Mouse (Mus musculus): Measurements from ENCODE around the gene Stk11.
"Not testable (repeated sequence)": the region's sequence is repeated elsewhere in the genome, so short reads cannot be mapped to it uniquely, and the experiment has no call there.

Gene Stk11

DNA sequence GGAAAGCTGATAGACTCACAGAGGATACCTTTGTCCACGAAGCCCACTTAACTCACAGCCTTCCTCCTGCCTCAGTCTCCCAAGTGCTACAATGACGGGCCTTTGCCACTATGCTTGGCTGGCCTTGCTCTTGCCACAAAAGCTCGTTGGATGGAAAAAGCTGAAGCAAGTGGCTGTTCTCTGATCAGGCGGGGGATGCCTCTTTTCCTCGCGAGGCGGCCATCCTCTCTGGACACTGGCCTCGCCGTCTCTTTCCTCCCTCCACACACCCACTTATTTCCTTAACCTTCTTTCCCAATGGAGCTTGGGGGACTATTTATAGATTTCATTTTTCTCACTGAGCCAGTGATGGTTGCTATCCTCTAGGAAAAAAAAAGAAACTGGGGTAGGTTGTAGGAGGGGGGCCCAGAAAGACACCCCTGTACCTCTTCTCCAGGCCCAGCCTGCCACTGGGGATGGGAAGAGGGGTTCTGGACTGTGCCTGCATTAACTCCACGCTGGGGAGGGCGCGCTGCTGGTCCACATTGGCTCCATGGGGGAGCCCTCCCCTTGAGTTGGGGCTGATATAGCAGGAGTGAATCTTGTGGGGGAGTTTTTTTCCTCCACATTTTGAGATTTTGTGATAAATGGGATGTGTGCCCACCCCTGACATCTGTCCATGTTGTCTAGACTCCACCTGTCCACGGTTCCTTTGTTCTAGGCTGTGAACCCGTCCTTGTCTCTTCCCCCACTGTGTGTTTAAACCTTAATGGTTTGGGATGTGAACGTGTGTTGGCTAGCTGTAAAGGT, 41.7 kb downstream of the Stk11 start:
- no peak for DNase-seq (ENCODE audit: low spot score)

GRCm38 (mm10) chr10:80158307-80158986, 42.8 kb downstream of the Stk11 start:
- no peak for DNase-seq (ENCODE audit: low spot score)

- DNase-seq (ENCODE audit: low spot score) = no peak
Observed at GRCm38 (mm10) chr10:80159021-80159560, 43.5 kb downstream of the Stk11 start.

GRCm38 (mm10) chr10:80159561-80160454, 44.2 kb downstream of the Stk11 start:
- peak; percentile 98 for DNase-seq (ENCODE audit: low spot score)

DNA sequence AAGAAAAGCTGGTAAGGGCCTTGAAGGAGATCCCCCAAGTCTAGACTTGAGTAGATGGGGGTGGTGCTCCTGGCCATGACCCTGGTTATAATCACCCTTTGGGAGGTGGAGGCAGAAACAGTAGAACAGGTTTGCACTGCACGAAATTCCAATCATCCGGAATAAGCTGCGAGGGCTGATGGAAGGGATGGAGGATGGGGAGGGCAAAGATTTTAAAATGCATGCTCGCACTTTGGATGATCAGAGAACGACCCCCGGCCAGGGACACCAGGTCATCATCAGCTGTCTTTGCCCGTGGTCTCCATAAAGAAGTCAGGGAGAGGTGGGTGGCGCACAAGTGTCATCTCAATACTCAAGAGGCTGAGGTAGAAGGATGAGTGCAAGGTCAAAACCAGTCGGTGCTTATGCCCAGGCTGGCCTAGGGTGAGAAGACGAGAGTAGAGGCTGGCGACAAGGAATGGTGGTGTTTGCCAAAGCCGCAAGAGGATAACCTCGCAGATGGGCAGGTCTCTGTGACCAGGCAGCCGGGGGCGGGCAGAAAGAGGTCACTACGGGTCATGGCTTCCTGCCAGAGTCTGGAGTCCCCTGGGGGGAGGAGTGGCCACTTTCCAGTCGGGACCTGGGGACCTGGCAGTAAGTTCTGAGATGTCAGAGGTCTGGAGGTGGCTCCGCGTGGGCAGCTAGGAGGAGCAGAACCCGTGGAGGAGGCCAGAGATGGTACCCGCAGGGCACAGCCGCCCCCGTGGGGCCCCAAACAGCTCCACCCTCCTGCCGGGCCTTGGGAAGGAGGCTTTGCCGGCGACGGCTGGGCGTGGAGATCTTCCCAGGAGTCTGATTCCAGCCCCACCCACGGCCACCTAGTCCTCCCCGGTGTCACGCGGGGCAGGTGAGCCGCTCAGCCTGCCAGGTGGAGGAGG, 45.1 kb downstream of the Stk11 start:
- DNase-seq (ENCODE audit: low spot score) = peak; percentile 90

DNA sequence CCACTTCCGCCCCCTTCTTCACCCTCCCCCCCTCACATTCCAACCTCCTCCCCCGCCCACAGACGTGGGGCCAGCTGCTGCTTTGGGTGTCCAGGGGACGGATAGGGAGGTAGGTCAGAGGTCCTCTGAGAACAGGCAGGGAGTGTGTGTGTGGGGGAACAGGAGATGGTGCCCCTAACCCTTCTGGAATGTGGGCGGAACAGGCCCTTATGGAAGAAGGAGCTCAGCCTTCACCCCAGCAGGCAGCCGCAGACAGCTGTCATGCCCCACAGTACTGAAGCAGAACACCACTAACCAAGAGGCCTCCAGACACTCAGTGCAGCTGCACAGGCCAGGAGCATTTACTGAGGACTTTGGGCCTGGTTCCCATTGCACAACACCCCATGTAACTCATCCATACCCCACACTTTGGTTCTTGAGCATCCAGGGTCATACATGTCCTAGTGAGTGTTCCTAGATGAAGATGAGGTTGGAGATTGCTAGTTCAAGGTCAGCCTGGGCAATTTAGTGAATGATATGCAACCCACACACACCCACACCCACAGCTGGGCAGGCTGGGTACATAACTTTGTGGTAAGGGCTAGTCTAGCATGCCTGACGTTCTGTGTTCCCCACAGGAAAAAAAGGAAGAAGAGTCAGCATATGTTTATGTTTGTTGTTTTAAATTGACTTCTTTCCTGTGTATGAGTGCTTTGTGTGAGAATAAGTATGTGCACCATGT, 46.1 kb downstream of the Stk11 start:
- DNase-seq (ENCODE audit: low spot score) = no peak

- no peak for DNase-seq (ENCODE audit: low spot score)
Observed at GRCm38 (mm10) chr10:80162243-80162608, 46.6 kb downstream of the Stk11 start.

GRCm38 (mm10) chr10:80162716-80163299, 47.2 kb downstream of the Stk11 start:
- DNase-seq (ENCODE audit: low spot score) = no peak

- DNase-seq (ENCODE audit: low spot score) = no peak
Observed at GRCm38 (mm10) chr10:80163721-80164120, 48.1 kb downstream of the Stk11 start.

- DNase-seq (ENCODE audit: low spot score) = no peak
Observed at GRCm38 (mm10) chr10:80164161-80164997, 48.8 kb downstream of the Stk11 start.

DNA sequence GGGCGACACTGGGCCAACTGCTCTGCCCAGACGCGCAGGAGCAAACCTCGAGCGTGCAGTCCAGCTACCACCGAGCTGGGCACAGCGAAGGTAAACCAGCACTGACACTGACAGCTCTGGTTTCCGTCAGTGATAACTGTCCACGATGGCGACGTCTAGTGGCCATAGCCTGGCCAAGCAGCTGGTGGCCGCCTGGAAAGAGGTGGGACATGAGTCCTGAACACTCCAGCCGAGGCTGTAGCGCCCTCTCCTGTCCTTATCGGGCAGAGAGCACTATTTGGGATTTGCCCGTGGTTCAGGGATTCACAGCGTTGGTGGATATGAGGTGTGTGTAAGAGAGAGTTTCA, 49.4 kb downstream of the Stk11 start:
- peak; percentile 96 for DNase-seq (ENCODE audit: low spot score)

DNA sequence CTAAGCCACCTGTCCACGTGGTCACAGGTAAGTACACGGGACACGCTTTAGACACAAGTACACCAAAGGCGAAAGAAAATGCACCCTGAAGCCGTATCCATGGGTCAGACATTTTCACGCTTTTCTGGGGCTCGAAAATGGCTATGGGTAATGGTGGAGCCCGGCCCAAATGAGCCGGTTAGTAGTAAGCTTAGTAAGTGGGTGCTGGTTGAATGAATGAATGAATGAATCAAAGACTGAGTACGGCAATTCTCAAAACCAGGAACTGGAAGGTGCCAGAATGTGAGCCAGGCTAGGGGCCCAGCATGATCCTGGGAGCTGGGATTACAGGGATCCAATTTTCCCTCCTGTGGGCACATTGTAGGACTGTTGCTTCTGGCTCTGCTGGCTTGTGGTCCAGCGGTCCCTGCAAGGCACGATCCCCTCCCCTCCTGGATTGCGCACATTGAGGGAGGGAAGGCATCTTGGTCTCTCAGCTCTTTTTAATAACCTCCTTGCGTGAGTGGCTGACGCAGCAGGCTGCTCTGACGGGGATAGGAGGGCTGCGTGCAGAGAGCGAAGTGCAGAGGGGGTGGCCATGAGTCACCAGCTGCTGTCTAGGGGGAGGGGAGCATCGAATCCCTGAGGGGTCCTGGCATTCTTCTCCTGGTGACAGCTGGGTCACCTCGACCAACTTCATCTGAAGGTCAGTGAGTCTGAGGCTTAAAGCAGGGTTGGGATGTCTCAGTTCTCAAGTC, 50.0 kb downstream of the Stk11 start, which contains the start of gene Cirbp:
Cirbp (plus strand) TSS at position 594 of the 737 bp plus-strand sequence.
- no peak for DNase-seq (ENCODE audit: low spot score)

- not testable (repeated sequence) for DNase-seq (ENCODE audit: low spot score)
Observed at GRCm38 (mm10) chr10:80166136-80166535, 50.5 kb downstream of the Stk11 start.

GRCm38 (mm10) chr10:80167460-80168037, 51.9 kb downstream of the Stk11 start:
- peak; percentile 99 for DNase-seq (ENCODE audit: low spot score)

DNA sequence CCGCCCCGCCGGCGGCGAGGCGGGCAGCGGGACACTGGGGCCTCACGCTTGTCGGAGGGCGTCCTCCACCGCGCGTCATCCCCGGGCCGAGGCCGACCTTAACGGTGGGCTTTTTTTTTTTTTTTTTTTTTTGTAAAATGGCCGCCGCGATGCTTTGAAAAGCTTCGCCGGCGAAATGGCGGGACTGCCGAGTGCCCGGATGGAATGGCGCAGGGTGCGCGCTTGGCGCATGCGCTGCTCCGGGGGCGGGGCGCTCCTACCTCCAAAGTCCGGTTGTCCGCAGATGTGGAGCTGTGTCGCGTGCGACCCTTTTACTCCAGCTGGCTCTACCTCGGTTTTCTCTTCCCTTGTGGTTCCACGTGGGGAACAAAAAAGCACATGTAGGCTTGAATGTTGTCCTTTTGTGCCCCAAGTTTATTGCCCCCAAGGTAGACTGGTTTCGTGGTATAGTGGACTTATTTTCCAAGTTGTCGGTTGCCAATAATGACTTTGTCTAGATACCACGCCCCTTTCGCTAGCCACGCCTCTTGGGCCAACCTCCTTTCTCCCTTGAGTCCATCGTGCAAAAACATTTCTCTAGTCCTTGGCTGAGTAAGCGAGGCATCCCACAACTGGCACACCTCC, 52.5 kb downstream of the Stk11 start:
- peak; percentile 92 for DNase-seq (ENCODE audit: low spot score)

- DNase-seq (ENCODE audit: low spot score) = no peak
Observed at GRCm38 (mm10) chr10:80169070-80169469, 53.5 kb downstream of the Stk11 start.

DNA sequence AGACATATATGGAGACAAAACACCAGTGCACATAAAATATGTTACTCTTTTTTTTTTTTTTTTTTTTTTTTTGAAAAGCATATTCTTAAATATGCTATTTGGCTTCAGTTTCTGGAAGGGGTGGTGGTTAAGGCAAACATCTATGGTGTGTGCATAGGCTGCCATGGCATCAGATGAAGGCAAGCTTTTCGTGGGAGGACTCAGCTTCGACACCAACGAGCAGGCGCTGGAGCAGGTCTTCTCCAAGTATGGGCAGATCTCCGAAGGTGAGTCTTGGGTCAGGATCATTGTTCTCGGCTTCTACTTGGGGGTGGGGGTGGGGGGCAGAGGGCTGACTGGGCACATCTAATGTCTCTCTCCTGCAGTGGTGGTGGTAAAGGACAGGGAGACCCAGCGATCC, 54.0 kb downstream of the Stk11 start:
- DNase-seq (ENCODE audit: low spot score) = no peak

GRCm38 (mm10) chr10:80170052-80170451, 54.4 kb downstream of the Stk11 start:
- DNase-seq (ENCODE audit: low spot score) = no peak

Data from ovary, postnatal 14 days (tissue).